Mouse (Mus musculus): ENCODE results near the gene Clcn1.

- TF ChIP-seq POLR2A (IDR thresholded peaks at IDR 0.05; ENCODE audit: insufficient read depth, low read depth, low read length), result no peak
- TF ChIP-seq CTCF (IDR thresholded peaks at IDR 0.05), result no peak
- no peak for TF ChIP-seq EP300 (IDR thresholded peaks at IDR 0.05; ENCODE audit: insufficient read depth, low read depth, low read length)
Observed at GRCm38 (mm10) chr6:42324482-42325267, 38.2 kb downstream of the Clcn1 start, which contains the start of gene Fam131b.
